Mouse (Mus musculus): ENCODE data around the gene Hoxb4.

The Hoxb4 gene

DNA sequence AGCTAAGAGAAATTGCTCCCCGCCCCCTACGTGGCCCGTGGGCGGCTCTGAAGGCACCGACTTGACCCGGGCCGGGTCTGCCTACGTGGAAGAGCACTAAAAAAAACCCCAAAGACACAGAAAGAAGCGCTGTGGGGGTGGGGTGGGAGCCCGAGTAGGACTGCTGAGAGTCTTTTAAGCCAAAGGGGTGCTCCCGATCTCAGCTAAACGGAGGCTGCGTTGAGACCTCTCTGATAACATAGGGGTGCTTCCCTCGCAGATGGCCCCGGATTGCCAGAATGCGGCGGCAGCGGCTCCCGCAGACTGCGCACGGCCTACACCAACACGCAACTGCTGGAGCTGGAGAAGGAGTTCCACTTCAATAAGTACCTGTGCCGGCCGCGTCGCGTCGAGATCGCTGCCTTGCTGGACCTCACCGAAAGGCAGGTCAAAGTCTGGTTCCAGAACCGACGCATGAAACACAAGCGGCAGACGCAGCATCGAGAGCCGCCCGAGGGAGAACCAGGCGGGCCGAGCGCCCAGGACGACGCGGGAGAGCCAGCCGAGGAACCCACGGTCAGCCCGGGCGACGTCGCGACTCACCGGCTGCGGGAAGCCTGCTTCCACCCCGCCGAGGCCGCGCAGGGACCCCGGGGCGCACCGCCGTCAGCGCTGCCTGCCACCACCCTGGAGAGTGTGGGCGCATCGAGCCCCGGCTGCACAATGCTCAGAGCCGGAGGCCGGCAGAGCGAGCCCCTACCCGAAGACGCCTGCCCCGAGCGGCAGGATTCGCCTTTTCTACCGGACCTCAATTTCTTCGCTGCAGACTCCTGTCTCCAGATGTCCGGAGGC is 34.8 kb downstream of the Hoxb4 start:
- DNase-seq, result no peak

DNA sequence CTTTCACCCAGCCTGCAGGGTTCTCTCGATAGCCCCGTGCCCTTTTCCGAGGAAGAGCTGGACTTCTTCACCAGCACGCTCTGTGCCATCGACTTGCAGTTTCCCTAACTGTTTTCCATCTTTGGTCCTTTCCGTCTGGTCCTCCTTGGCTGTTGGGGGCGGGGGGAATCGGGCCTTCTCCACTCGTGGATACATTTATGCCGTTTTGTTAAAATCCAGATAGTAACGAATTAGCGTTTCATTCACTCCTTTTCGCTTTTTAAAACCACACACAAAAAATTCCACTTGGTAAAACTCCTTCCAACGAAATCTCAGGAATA is 35.4 kb downstream of the Hoxb4 start:
- no peak for DNase-seq

DNA sequence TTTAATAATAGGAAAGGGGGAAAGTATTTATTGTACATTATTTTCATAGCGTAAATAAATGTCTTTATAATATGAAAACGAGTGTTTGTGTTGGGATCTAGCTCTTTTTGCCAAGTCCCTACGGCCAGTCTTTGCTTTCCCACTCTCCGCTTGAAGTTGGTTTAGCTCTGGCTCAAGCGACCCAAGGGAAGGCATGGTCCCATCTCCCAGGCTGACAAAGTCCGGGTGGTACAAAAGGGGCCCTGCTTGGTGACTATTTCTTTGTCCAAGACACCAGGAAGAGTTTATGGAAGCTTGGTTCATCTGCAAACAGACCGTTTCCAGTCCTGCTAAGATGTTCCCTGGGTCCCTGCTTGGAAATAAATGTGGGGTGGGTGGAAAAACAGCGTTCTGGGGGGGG is 35.9 kb downstream of the Hoxb4 start:
- DNase-seq, result no peak

DNA sequence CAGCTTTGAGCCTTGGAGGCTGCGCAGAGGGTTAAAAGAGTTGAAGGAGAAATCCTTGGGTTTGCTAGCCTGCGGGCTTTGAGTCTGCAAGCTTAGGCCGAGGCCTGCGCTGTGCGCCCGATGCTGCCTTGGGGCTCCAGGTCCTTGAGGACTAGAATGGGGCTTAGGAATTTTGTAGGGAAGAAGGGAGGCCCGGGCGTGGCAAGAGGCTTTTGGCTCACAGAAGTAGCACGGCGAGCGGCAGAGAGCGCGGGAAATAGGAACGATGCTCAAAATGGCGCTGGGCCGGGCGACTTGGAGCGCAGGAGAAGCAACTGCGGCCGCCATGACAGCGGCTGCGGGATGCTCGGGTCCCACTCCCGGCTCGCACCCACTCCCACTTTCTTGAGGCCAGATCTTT is 36.3 kb downstream of the Hoxb4 start:
- DNase-seq, result no peak

DNA sequence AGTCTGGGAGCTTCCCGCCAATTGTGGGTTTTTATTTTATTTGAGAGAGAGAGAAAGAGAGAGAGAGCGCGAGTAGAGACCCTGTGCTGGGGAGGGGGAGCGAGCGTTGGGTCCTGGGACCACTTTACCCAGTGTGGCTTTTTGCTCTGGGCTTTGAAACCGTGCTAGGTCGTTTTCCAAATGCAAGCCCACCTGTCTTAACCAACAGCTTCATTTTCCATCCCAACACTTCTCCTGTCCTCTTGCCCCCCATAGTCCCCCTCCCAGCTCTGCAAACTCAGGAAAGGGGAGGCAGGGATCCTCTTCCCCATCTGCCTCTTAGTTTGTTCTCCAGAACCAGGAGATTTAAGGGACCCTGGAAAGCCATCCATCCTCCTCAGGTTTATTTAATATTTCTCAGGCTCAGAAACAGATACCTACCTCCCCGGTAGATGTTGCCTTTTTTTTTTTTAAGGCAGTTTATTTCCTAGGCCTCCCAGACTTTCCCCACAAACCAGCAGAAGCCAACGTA is 36.8 kb downstream of the Hoxb4 start:
- no peak for DNase-seq

DNA sequence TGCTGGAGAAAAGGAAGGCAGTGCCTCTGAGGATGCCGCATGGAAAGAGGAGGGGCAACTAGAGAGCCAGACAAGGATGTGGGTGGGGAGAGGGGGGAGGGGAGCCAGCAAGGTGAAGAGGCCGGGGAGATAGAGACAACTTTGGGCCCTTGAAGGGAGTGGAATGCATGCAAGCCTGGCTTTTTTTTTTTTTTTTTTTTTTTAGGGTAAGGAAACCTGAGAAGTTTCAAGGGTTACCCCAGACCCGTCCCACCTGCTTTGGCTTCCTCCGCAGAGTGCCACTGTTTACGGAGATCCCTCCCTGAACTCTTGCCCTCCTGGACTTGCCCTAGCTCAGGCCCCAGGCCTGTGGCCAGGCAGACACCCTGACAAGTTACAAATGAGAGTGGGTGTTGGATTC is 45.7 kb downstream of the Hoxb4 start:
- no peak for DNase-seq

DNA sequence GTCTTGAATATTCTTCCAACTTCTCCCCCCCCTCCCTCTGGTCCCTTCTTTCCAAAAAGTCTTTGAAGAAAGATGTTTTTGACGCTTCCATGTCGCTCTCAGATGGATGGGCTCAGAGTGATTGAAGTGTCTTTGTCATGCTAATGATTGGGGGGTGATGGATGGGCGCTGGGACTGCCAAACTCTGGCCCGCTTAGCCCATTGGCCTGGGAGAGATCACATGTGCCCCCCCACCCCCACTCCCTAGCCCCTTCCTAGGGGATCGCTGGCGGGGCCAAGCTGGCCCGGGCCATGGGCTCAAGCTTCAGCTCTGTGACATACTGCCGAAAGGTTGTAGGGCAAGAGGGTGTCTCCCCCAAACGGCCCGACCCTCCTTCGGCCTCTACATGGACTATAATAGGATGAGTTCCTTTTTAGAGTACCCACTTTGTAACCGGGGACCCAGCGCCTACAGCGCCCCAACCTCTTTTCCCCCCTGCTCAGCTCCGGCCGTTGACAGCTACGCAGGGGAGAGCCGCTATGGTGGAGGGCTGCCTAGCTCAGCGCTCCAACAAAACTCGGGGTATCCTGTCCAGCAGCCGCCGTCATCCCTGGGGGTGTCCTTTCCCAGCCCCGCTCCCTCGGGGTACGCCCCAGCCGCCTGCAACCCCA is 47.5 kb downstream of the Hoxb4 start, which contains the start of gene Hoxb1:
Hoxb1 (plus strand) TSS at position 312 of the 651 bp plus-strand sequence.
- DNase-seq, result no peak

DNA sequence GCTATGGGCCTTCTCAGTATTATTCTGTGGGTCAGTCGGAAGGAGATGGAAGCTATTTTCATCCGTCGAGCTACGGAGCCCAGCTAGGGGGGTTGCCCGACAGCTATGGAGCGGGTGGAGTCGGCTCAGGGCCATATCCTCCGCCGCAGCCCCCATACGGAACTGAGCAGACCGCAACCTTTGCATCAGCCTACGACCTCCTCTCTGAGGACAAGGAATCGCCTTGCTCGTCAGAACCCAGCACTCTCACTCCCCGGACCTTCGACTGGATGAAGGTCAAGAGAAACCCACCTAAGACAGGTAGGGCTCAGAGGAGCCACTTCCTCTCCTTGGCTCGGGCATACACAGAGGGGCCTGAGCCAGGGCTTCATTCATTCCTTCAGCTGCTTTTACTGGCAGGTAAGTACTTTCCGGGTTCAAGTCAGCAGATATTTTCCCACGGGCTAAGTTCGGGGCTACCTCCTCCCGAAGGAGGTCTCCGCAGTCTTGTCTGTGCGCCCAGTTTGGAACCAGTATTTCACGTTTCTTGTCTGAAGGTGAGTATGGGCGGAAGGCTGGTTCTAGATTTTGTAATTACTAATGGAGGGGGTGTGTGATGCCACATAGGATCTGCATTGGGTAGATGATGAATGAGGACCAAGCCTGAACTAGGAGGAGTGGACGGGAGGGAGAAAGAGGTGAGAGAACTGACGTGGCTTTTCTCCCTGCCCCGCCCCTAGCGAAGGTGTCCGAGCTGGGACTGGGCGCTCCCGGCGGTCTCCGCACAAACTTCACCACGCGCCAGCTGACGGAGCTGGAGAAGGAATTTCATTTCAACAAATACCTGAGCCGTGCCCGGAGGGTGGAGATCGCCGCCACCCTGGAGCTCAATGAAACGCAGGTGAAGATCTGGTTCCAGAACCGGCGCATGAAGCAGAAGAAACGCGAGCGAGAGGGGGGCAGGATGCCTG is 48.3 kb downstream of the Hoxb4 start:
- DNase-seq, result peak in 1 of 2 experiments; percentile 32

DNA sequence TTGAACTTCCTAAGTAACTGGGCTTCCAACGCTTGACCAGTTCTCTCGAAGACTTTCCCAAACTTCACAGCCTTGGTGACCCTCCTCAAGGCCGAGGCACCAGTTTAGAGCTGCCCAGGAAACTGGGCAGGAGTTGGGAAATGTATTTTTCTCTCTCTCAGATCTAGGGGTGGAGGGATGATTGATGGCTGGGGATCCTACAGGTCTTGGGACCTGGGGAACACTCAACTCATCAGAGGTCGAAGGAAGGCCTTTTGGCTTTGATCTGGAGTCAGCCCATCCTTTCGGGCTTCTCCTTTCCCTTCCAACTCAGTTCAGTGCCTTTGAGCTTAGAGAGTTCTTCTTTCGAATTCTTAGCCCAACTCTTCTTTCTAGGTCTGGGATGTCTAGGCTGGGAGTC is 49.1 kb downstream of the Hoxb4 start:
- DNase-seq, result no peak

DNA sequence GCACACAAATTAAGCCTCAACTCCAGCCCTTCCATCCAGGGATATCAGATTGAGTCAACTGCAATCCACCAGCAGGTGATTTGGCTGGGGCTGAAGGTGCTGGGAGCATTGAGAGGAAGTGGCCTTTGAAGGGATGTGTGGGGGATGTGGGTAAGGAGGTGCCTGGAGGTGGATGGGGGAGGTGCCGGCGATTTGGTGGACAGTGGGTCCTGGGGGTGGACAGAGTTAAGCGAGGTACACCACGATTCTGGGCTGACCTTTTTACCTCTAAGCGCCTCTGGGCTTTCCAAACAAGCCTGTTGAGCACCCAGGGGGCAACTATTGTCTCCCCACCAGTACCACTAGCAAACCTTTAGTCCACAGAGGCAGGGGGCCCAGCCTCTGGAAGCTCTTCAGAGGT is 50.6 kb downstream of the Hoxb4 start:
- DNase-seq, result no peak

DNA sequence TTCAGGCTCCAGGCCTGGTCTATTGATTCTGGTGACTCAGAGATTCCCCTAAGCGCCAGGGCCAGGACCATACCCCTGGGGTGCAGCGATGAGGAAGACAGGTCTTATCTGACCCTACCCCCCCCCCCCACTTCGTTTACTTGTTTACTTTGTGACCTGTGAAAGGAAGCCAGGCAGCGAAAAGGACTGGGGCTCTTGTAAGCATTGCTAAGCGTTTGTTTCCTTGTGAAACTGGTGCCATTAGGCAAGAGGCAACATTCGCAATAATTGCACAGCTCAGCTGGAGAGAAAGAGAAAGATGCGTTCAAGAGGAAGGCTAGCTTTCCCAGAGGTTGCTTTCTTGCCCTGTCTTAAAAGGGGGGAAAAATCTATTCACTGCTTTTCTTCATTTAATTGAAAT is 51.1 kb downstream of the Hoxb4 start:
- no peak for DNase-seq

Data from lung, adult 18-20 months (tissue).